Mouse (Mus musculus): ENCODE results near the gene Tacc2. TPM values are rescaled to one million over a fixed set of nuclear protein-coding genes. Genes with fewer than 3 reads are reported as not detected.
A peak's percentile ranks its signal among the peaks of the same experiment; 100 is the strongest.

Gene Tacc2
- total RNA-seq, 2 experiments from 2014 or later: 208 to 286 TPM

- intact Hi-C loops (cut with DNase I): loop anchor here (2.0 to 5.0 kb wide), 3 partner anchors 66 to 141 kb away; no protein-coding TSS in a partner anchor
- DNase-seq: peak; percentile 74 to 78
Observed at GRCm38 (mm10) chr7:130673169-130674033, 96.2 kb downstream of the Tacc2 start.

- intact Hi-C loops (cut with DNase I): loop anchor here (5.0 kb wide), 2 partner anchors 67 to 142 kb away; no protein-coding TSS in a partner anchor
- DNase-seq: no peak
Observed at GRCm38 (mm10) chr7:130674526-130674925, 97.3 kb downstream of the Tacc2 start.

GRCm38 (mm10) chr7:130676885-130677540, 99.8 kb downstream of the Tacc2 start:
- intact Hi-C loops (cut with DNase I): no loop called here
- DNase-seq: no peak

- no peak for DNase-seq
- intact Hi-C loops (cut with DNase I): no loop called here
Observed at GRCm38 (mm10) chr7:130677541-130678274, 100.5 kb downstream of the Tacc2 start.

- peak; percentile 77 to 81 for DNase-seq
- intact Hi-C loops (cut with DNase I): no loop called here
Observed at GRCm38 (mm10) chr7:130678414-130678813, 101.2 kb downstream of the Tacc2 start.

GRCm38 (mm10) chr7:130681798-130682197, 104.6 kb downstream of the Tacc2 start:
- intact Hi-C loops (cut with DNase I): no loop called here
- DNase-seq: peak; percentile 73 to 75

GRCm38 (mm10) chr7:130688601-130689000, 111.4 kb downstream of the Tacc2 start:
- DNase-seq: no peak
- intact Hi-C loops (cut with DNase I): no loop called here

GRCm38 (mm10) chr7:130690869-130691268, 113.6 kb downstream of the Tacc2 start:
- intact Hi-C loops (cut with DNase I): loop anchor here (5.0 kb wide), 1 partner anchor 36 kb away; no protein-coding TSS in a partner anchor
- DNase-seq: no peak

- intact Hi-C loops (cut with DNase I): loop anchor here (5.0 kb wide), 1 partner anchor 35 kb away; no protein-coding TSS in a partner anchor
- no peak for DNase-seq
Observed at GRCm38 (mm10) chr7:130691931-130692330, 114.7 kb downstream of the Tacc2 start.

GRCm38 (mm10) chr7:130692392-130692942, 115.2 kb downstream of the Tacc2 start:
- DNase-seq: peak; percentile 71 to 74
- intact Hi-C loops (cut with DNase I): loop anchor here (5.0 kb wide), 1 partner anchor 35 kb away; no protein-coding TSS in a partner anchor

- DNase-seq: peak; percentile 33 to 47
- intact Hi-C loops (cut with DNase I): loop anchor here (5.0 kb wide), 1 partner anchor 34 kb away; no protein-coding TSS in a partner anchor
Observed at GRCm38 (mm10) chr7:130692943-130693799, 115.9 kb downstream of the Tacc2 start.

GRCm38 (mm10) chr7:130693800-130694193, 116.6 kb downstream of the Tacc2 start:
- DNase-seq: no peak
- intact Hi-C loops (cut with DNase I): loop anchor here (5.0 kb wide), 1 partner anchor 34 kb away; no protein-coding TSS in a partner anchor

GRCm38 (mm10) chr7:130695669-130696338, 118.6 kb downstream of the Tacc2 start:
- no peak for DNase-seq
- intact Hi-C loops (cut with DNase I): no loop called here

GRCm38 (mm10) chr7:130696347-130697234, 119.4 kb downstream of the Tacc2 start:
- DNase-seq: no peak
- intact Hi-C loops (cut with DNase I): no loop called here

GRCm38 (mm10) chr7:130698480-130698879, 121.2 kb downstream of the Tacc2 start:
- DNase-seq: no peak
- intact Hi-C loops (cut with DNase I): no loop called here

- DNase-seq: no peak
- intact Hi-C loops (cut with DNase I): no loop called here
Observed at GRCm38 (mm10) chr7:130701336-130701735, 124.1 kb downstream of the Tacc2 start.

GRCm38 (mm10) chr7:130705230-130705629, 128.0 kb downstream of the Tacc2 start:
- DNase-seq: no peak
- intact Hi-C loops (cut with DNase I): no loop called here

- intact Hi-C loops (cut with DNase I): no loop called here
- DNase-seq: peak in 1 of 2 experiments; percentile 22
Observed at GRCm38 (mm10) chr7:130708940-130709339, 131.7 kb downstream of the Tacc2 start.
